Mouse (Mus musculus): ENCODE data around the gene 1700067K01Rik. TPM values are rescaled to one million over a fixed set of nuclear protein-coding genes. Genes with fewer than 3 reads are reported as not detected.

The 1700067K01Rik gene
- polyA plus RNA-seq (2014; fragmentation: Nextera tagmentation; extraction: Ambion mirVana), result 0.80 and 0.93 TPM in 2 replicates

- Histone ChIP-seq H3K27ac (ENCODE audit: low read depth, low read length) (no peak within 1 kb of the TSS), H3K9ac (ENCODE audit: low read depth, low read length) (0 out of 2 replicates have a peak within 1 kb of the TSS, but pooled peaks have one; percentile 23), H3K9me3 (ENCODE audit: control insufficient read depth, low read length) (no peaks in the 10 kb centered on the region), H3K4me1 (replicated peaks; ENCODE audit: control insufficient read depth, insufficient read depth, low read length) (peaks cover 18% of the 10 kb centered on the region), H3K4me2 (replicated peaks; ENCODE audit: low read depth, low read length) (peak within 1 kb of the TSS; percentile 14), H3K4me3 (ENCODE audit: low read depth, low read length) (peak within 1 kb of the TSS; percentile 4), H3K36me3 (ENCODE audit: control insufficient read depth, insufficient read depth, low read length) (peaks cover 5% of the 10 kb centered on the region; the same call in 1 of the 2 replicates), H3K27me3 (ENCODE audit: control insufficient read depth, insufficient read depth, low read length) (peaks cover 27% of the 10 kb centered on the region)
- DNase-seq (ENCODE audit: low spot score) (peak; percentile 33), ATAC-seq (ENCODE audit: low FRiP score) (no peak)
- WGBS, result 18% methylated on average over 61 of the region's 61 CpGs
Measured at GRCm38 (mm10) chr8:84001281-84002000, at the start of gene 1700067K01Rik. 1700067K01Rik (plus strand) TSS chr8:84001502.

GRCm38 (mm10) chr8:83954749-83955105 is 46.6 kb upstream of the 1700067K01Rik start:
- peak overlapping the region; percentile 65 for H3K4me3 ChIP-seq (ENCODE audit: low read depth, low read length)
- H3K36me3 ChIP-seq (ENCODE audit: control insufficient read depth, insufficient read depth, low read length), result no peaks in the 10 kb centered on the region
- ATAC-seq (ENCODE audit: low FRiP score) (no peak), DNase-seq (ENCODE audit: low spot score) (no peak)
- H3K27me3 ChIP-seq (ENCODE audit: control insufficient read depth, insufficient read depth, low read length), result no peaks in the 10 kb centered on the region
- H3K4me2 ChIP-seq (replicated peaks; ENCODE audit: low read depth, low read length), result peak overlapping the region; percentile 44
- no peaks in the 10 kb centered on the region for H3K9me3 ChIP-seq (ENCODE audit: control insufficient read depth, low read length)
- peaks cover 8% of the 10 kb centered on the region; the same call in 1 of the 2 replicates for H3K4me1 ChIP-seq (replicated peaks; ENCODE audit: control insufficient read depth, insufficient read depth, low read length)
- peak overlapping the region; percentile 49; the same call in 1 of the 2 replicates for H3K9ac ChIP-seq (ENCODE audit: low read depth, low read length)
- no peak overlapping the region for H3K27ac ChIP-seq (ENCODE audit: low read depth, low read length)
- WGBS, result 2% methylated on average over 14 of the region's 14 CpGs

- peak; percentile 100 for DNase-seq (ENCODE audit: low spot score)
- under 1% methylated on average over 75 of the region's 75 CpGs for WGBS
- Histone ChIP-seq H3K4me1 (replicated peaks; ENCODE audit: control insufficient read depth, insufficient read depth, low read length) (peaks cover 8% of the 10 kb centered on the region; the same call in 1 of the 2 replicates), H3K4me2 (replicated peaks; ENCODE audit: low read depth, low read length) (peak within 1 kb of the TSS; percentile 80), H3K9ac (ENCODE audit: low read depth, low read length) (peak within 1 kb of the TSS; percentile 62), H3K36me3 (ENCODE audit: control insufficient read depth, insufficient read depth, low read length) (no peaks in the 10 kb centered on the region), H3K9me3 (ENCODE audit: control insufficient read depth, low read length) (no peaks in the 10 kb centered on the region), H3K4me3 (ENCODE audit: low read depth, low read length) (peak within 1 kb of the TSS; percentile 65), H3K27me3 (ENCODE audit: control insufficient read depth, insufficient read depth, low read length) (no peaks in the 10 kb centered on the region), H3K27ac (ENCODE audit: low read depth, low read length) (no peak within 1 kb of the TSS)
- ATAC-seq (ENCODE audit: low FRiP score), result peak; percentile 100
Measured at GRCm38 (mm10) chr8:83955106-83955957, 46.0 kb upstream of the 1700067K01Rik start, which contains the start of the genes Gm10644 and Asf1b. Gm10644 (minus strand) TSS chr8:83955205. Asf1b (plus strand) TSS chr8:83955507.

GRCm38 (mm10) chr8:83955958-83956218 is 45.4 kb upstream of the 1700067K01Rik start:
- 2% methylated on average over 15 of the region's 15 CpGs for WGBS
- H3K27me3 ChIP-seq (ENCODE audit: control insufficient read depth, insufficient read depth, low read length), result no peaks in the 10 kb centered on the region
- H3K27ac ChIP-seq (ENCODE audit: low read depth, low read length), result no peak overlapping the region
- ATAC-seq (ENCODE audit: low FRiP score) (no peak; the same call in 1 of the 2 replicates), DNase-seq (ENCODE audit: low spot score) (no peak)
- H3K9me3 ChIP-seq (ENCODE audit: control insufficient read depth, low read length), result no peaks in the 10 kb centered on the region
- H3K36me3 ChIP-seq (ENCODE audit: control insufficient read depth, insufficient read depth, low read length), result no peaks in the 10 kb centered on the region
- H3K4me2 ChIP-seq (replicated peaks; ENCODE audit: low read depth, low read length), result peak overlapping the region; percentile 80
- peaks cover 8% of the 10 kb centered on the region; the same call in 1 of the 2 replicates for H3K4me1 ChIP-seq (replicated peaks; ENCODE audit: control insufficient read depth, insufficient read depth, low read length)
- H3K9ac ChIP-seq (ENCODE audit: low read depth, low read length), result peak overlapping the region; percentile 62
- peak overlapping the region; percentile 65 for H3K4me3 ChIP-seq (ENCODE audit: low read depth, low read length)

GRCm38 (mm10) chr8:83956789-83957188 is 44.5 kb upstream of the 1700067K01Rik start:
- peak overlapping the region; percentile 80 for H3K4me2 ChIP-seq (replicated peaks; ENCODE audit: low read depth, low read length)
- WGBS, result 50% methylated on average over 1 of the region's 1 CpGs
- H3K9ac ChIP-seq (ENCODE audit: low read depth, low read length), result 0 out of 2 replicates have a peak overlapping the region, but pooled peaks have one; percentile 8

GRCm38 (mm10) chr8:83964015-83964765 is 37.1 kb upstream of the 1700067K01Rik start:
- Histone ChIP-seq H3K9me3 (ENCODE audit: control insufficient read depth, low read length) (no peaks in the 10 kb centered on the region), H3K9ac (ENCODE audit: low read depth, low read length) (no peak overlapping the region), H3K27me3 (ENCODE audit: control insufficient read depth, insufficient read depth, low read length) (no peaks in the 10 kb centered on the region), H3K4me2 (replicated peaks; ENCODE audit: low read depth, low read length) (no peak overlapping the region), H3K4me3 (ENCODE audit: low read depth, low read length) (no peak overlapping the region), H3K27ac (ENCODE audit: low read depth, low read length) (no peak overlapping the region), H3K36me3 (ENCODE audit: control insufficient read depth, insufficient read depth, low read length) (0 out of 2 replicates have a peak, but pooled peaks cover under 1% of the 10 kb centered on the region), H3K4me1 (replicated peaks; ENCODE audit: control insufficient read depth, insufficient read depth, low read length) (no peaks in the 10 kb centered on the region)
- WGBS, result 94% methylated on average over 5 of the region's 5 CpGs
- DNase-seq (ENCODE audit: low spot score) (no peak), ATAC-seq (ENCODE audit: low FRiP score) (no peak)

More at GRCm38 (mm10) chr8:83956789-83957188, 44.5 kb upstream of the 1700067K01Rik start:
- no peaks in the 10 kb centered on the region for H3K9me3 ChIP-seq (ENCODE audit: control insufficient read depth, low read length)
- ATAC-seq (ENCODE audit: low FRiP score), result no peak
- no peaks in the 10 kb centered on the region for H3K36me3 ChIP-seq (ENCODE audit: control insufficient read depth, insufficient read depth, low read length)
- no peaks in the 10 kb centered on the region for H3K27me3 ChIP-seq (ENCODE audit: control insufficient read depth, insufficient read depth, low read length)
- peak overlapping the region; percentile 65 for H3K4me3 ChIP-seq (ENCODE audit: low read depth, low read length)
- peak; percentile 37 for DNase-seq (ENCODE audit: low spot score)
- peaks cover 8% of the 10 kb centered on the region; the same call in 1 of the 2 replicates for H3K4me1 ChIP-seq (replicated peaks; ENCODE audit: control insufficient read depth, insufficient read depth, low read length)
- no peak overlapping the region for H3K27ac ChIP-seq (ENCODE audit: low read depth, low read length)

GRCm38 (mm10) chr8:83967701-83968100 is 33.6 kb upstream of the 1700067K01Rik start:
- Histone ChIP-seq H3K4me2 (replicated peaks; ENCODE audit: low read depth, low read length) (no peak overlapping the region), H3K36me3 (ENCODE audit: control insufficient read depth, insufficient read depth, low read length) (0 out of 2 replicates have a peak, but pooled peaks cover 2% of the 10 kb centered on the region), H3K27ac (ENCODE audit: low read depth, low read length) (no peak overlapping the region), H3K9ac (ENCODE audit: low read depth, low read length) (no peak overlapping the region), H3K9me3 (ENCODE audit: control insufficient read depth, low read length) (no peaks in the 10 kb centered on the region), H3K4me1 (replicated peaks; ENCODE audit: control insufficient read depth, insufficient read depth, low read length) (no peaks in the 10 kb centered on the region), H3K4me3 (ENCODE audit: low read depth, low read length) (no peak overlapping the region), H3K27me3 (ENCODE audit: control insufficient read depth, insufficient read depth, low read length) (no peaks in the 10 kb centered on the region)
- 94% methylated on average over 7 of the region's 7 CpGs for WGBS
- DNase-seq (ENCODE audit: low spot score) (no peak), ATAC-seq (ENCODE audit: low FRiP score) (no peak)

GRCm38 (mm10) chr8:83971121-83971520 is 30.2 kb upstream of the 1700067K01Rik start:
- Histone ChIP-seq H3K27ac (ENCODE audit: low read depth, low read length) (no peak overlapping the region), H3K4me2 (replicated peaks; ENCODE audit: low read depth, low read length) (no peak overlapping the region), H3K36me3 (ENCODE audit: control insufficient read depth, insufficient read depth, low read length) (0 out of 2 replicates have a peak, but pooled peaks cover 2% of the 10 kb centered on the region), H3K9ac (ENCODE audit: low read depth, low read length) (no peak overlapping the region), H3K9me3 (ENCODE audit: control insufficient read depth, low read length) (no peaks in the 10 kb centered on the region), H3K4me1 (replicated peaks; ENCODE audit: control insufficient read depth, insufficient read depth, low read length) (peaks cover 4% of the 10 kb centered on the region; the same call in 1 of the 2 replicates), H3K27me3 (ENCODE audit: control insufficient read depth, insufficient read depth, low read length) (no peaks in the 10 kb centered on the region), H3K4me3 (ENCODE audit: low read depth, low read length) (no peak overlapping the region)
- WGBS, result 94% methylated on average over 4 of the region's 4 CpGs
- no peak for DNase-seq (ENCODE audit: low spot score)
- ATAC-seq (ENCODE audit: low FRiP score), result no peak

Measured in hindbrain, embryonic 11.5 days (tissue).